Mouse (Mus musculus) liver, embryonic 13.5 days (tissue): ENCODE measurements at regions not wholly inside any gene's neighbourhood (a gene's known extent, or its start where the extent isn't known, plus 50 kb on each side); places are given as distances from the start of the nearest gene placed in this dataset.

Experiments
- ATAC-seq: fragments of 200-750 bp; cut with Nextera tagmentation; 2 replicates; pipeline ENCODE4 v1.8.0; 2017; ENCODE audit warnings: low read depth, mild to moderate bottlenecking, moderate number of reproducible peaks, moderate library complexity
- DNase-seq: peaks from one replicate; pipeline ENCODE4 v3.0.0; 2022
- H3K27ac ChIP-seq: fragments of 300-500 bp; sonication (generic); 2 replicates; pipeline ENCODE4 v1.5.1; 2015; ENCODE audit warnings: moderate library complexity, mild to moderate bottlenecking, inconsistent platforms
- H3K27me3 ChIP-seq: fragments of 300-500 bp; sonication (generic); 2 replicates; pipeline ENCODE4 v1.6.1; 2015; ENCODE audit warnings: mild to moderate bottlenecking, inconsistent platforms
- H3K36me3 ChIP-seq: fragments of 300-500 bp; sonication (generic); 2 replicates; pipeline ENCODE4 v1.6.1; 2015; ENCODE audit warnings: mild to moderate bottlenecking, inconsistent platforms
- H3K4me1 ChIP-seq: fragments of 300-500 bp; sonication (generic); replicated peaks from 2 replicates; pipeline ENCODE4 v1.6.1; 2015; ENCODE audit warnings: inconsistent platforms
- H3K4me2 ChIP-seq: fragments of 300-500 bp; sonication (generic); 2 replicates; pipeline ENCODE4 v1.6.1; 2015; ENCODE audit warnings: inconsistent platforms, mild to moderate bottlenecking, moderate library complexity
- H3K4me3 ChIP-seq: fragments of 300-500 bp; sonication (generic); replicated peaks from 2 replicates; pipeline ENCODE4 v1.5.1; 2015; ENCODE audit warnings: mild to moderate bottlenecking, inconsistent platforms
- H3K9ac ChIP-seq: fragments of 300-500 bp; sonication (generic); 2 replicates; pipeline ENCODE4 v1.6.1; 2015; ENCODE audit warnings: mild to moderate bottlenecking, inconsistent platforms
- H3K9me3 ChIP-seq: fragments of 300-500 bp; sonication (generic); replicated peaks from 2 replicates; pipeline ENCODE4 v1.6.1; 2016; ENCODE audit warnings: inconsistent platforms
- WGBS: fragments of 180-500 bp; shearing (Covaris S2); methylation state at CpG from one replicate; pipeline ENCODE4 v1.1.7; 2015; ENCODE audit not compliant: insufficient replicate concordance; 5-methylcytosine and 5-hydroxymethylcytosine counted together

- 58% methylated on average over 1 of the region's 1 CpGs for WGBS
- Histone ChIP-seq H3K27ac (no peak overlapping the region), H3K4me1 (no peaks in the 10 kb centered on the region), H3K36me3 (no peaks in the 10 kb centered on the region), H3K9ac (no peak overlapping the region), H3K4me2 (no peak overlapping the region), H3K9me3 (no peaks in the 10 kb centered on the region), H3K4me3 (no peak overlapping the region), H3K27me3 (no peaks in the 10 kb centered on the region)
- ATAC-seq = no peak
- DNase-seq = no peak
These were observed 525.6 kb downstream of the Cd109 start for GRCm38 (mm10) chr9:79140970-79141369.

GRCm38 (mm10) chr9:79146004-79146403, 530.7 kb downstream of the Cd109 start:
- Histone ChIP-seq H3K9me3 (no peaks in the 10 kb centered on the region), H3K4me2 (no peak overlapping the region), H3K27me3 (no peaks in the 10 kb centered on the region), H3K36me3 (no peaks in the 10 kb centered on the region), H3K4me3 (no peak overlapping the region), H3K27ac (no peak overlapping the region), H3K4me1 (no peaks in the 10 kb centered on the region), H3K9ac (no peak overlapping the region)
- DNase-seq = no peak
- ATAC-seq = no peak
- 60% methylated on average over 3 of the region's 3 CpGs for WGBS

GRCm38 (mm10) chr9:79165596-79165995, 550.2 kb downstream of the Cd109 start:
- H3K4me2 ChIP-seq = no peak overlapping the region
- no peak overlapping the region for H3K27ac ChIP-seq
- H3K4me1 ChIP-seq = no peaks in the 10 kb centered on the region
- no peak overlapping the region for H3K4me3 ChIP-seq
- WGBS = 31% methylated on average over 2 of the region's 2 CpGs
- no peaks in the 10 kb centered on the region for H3K27me3 ChIP-seq
- ATAC-seq (no peak), DNase-seq (no peak)
- no peaks in the 10 kb centered on the region for H3K9me3 ChIP-seq
- no peak overlapping the region for H3K9ac ChIP-seq
- H3K36me3 ChIP-seq = no peaks in the 10 kb centered on the region

GRCm38 (mm10) chr9:79173036-79173435, 545.6 kb downstream of the Col12a1 start:
- Histone ChIP-seq H3K27ac (no peak overlapping the region), H3K9ac (no peak overlapping the region), H3K27me3 (no peaks in the 10 kb centered on the region), H3K36me3 (no peaks in the 10 kb centered on the region), H3K4me1 (no peaks in the 10 kb centered on the region), H3K9me3 (no peaks in the 10 kb centered on the region), H3K4me3 (no peak overlapping the region), H3K4me2 (no peak overlapping the region)
- ATAC-seq = no peak
- no peak for DNase-seq

- no peaks in the 10 kb centered on the region for H3K36me3 ChIP-seq
- H3K9me3 ChIP-seq = no peaks in the 10 kb centered on the region
- no peaks in the 10 kb centered on the region for H3K27me3 ChIP-seq
- ATAC-seq = no peak
- no peak for DNase-seq
- H3K9ac ChIP-seq = no peak overlapping the region
- H3K27ac ChIP-seq = no peak overlapping the region
- WGBS = 57% methylated on average over 2 of the region's 2 CpGs
- H3K4me3 ChIP-seq = no peak overlapping the region
- H3K4me1 ChIP-seq = no peaks in the 10 kb centered on the region
- no peak overlapping the region for H3K4me2 ChIP-seq
These were observed 538.7 kb downstream of the Col12a1 start for GRCm38 (mm10) chr9:79179954-79180353.

GRCm38 (mm10) chr9:79195420-79195819, 523.2 kb downstream of the Col12a1 start:
- H3K4me3 ChIP-seq = no peak overlapping the region
- no peaks in the 10 kb centered on the region for H3K9me3 ChIP-seq
- H3K27ac ChIP-seq = no peak overlapping the region
- no peaks in the 10 kb centered on the region for H3K36me3 ChIP-seq
- H3K4me2 ChIP-seq = no peak overlapping the region
- ATAC-seq (no peak), DNase-seq (no peak)
- H3K9ac ChIP-seq = no peak overlapping the region
- no peaks in the 10 kb centered on the region for H3K4me1 ChIP-seq
- H3K27me3 ChIP-seq = no peaks in the 10 kb centered on the region
- 63% methylated on average over 2 of the region's 2 CpGs for WGBS

GRCm38 (mm10) chr9:79201755-79202154, 516.9 kb downstream of the Col12a1 start:
- WGBS = 41% methylated on average over 3 of the region's 3 CpGs
- H3K36me3 ChIP-seq = no peaks in the 10 kb centered on the region
- H3K27me3 ChIP-seq = no peaks in the 10 kb centered on the region
- no peaks in the 10 kb centered on the region for H3K9me3 ChIP-seq
- no peaks in the 10 kb centered on the region for H3K4me1 ChIP-seq
- H3K4me3 ChIP-seq = no peak overlapping the region
- no peak overlapping the region for H3K9ac ChIP-seq
- no peak overlapping the region for H3K4me2 ChIP-seq
- no peak for DNase-seq
- no peak overlapping the region for H3K27ac ChIP-seq
- ATAC-seq = no peak

GRCm38 (mm10) chr9:79213364-79213763, 505.3 kb downstream of the Col12a1 start:
- WGBS = 58% methylated on average over 6 of the region's 6 CpGs
- DNase-seq (no peak), ATAC-seq (peak; percentile 76)
- Histone ChIP-seq H3K27ac (no peak overlapping the region), H3K27me3 (no peaks in the 10 kb centered on the region), H3K4me2 (no peak overlapping the region), H3K4me1 (no peaks in the 10 kb centered on the region), H3K36me3 (no peaks in the 10 kb centered on the region), H3K9me3 (no peaks in the 10 kb centered on the region), H3K9ac (no peak overlapping the region), H3K4me3 (no peak overlapping the region)

GRCm38 (mm10) chr9:79215986-79216385, 502.6 kb downstream of the Col12a1 start:
- Histone ChIP-seq H3K9me3 (no peaks in the 10 kb centered on the region), H3K27ac (no peak overlapping the region)
- ATAC-seq = no peak

GRCm38 (mm10) chr9:79216432-79216831, 502.2 kb downstream of the Col12a1 start:
- DNase-seq = no peak
- WGBS = 51% methylated on average over 2 of the region's 2 CpGs

More at GRCm38 (mm10) chr9:79215986-79216385, 502.6 kb downstream of the Col12a1 start:
- no peaks in the 10 kb centered on the region for H3K4me1 ChIP-seq
- H3K36me3 ChIP-seq = no peaks in the 10 kb centered on the region
- no peak for DNase-seq
- WGBS = 27% methylated on average over 3 of the region's 3 CpGs
- H3K4me2 ChIP-seq = no peak overlapping the region
- H3K4me3 ChIP-seq = no peak overlapping the region
- no peaks in the 10 kb centered on the region for H3K27me3 ChIP-seq
- H3K9ac ChIP-seq = no peak overlapping the region

GRCm38 (mm10) chr9:79233081-79233480, 485.6 kb downstream of the Col12a1 start:
- ATAC-seq (no peak), DNase-seq (no peak)
- Histone ChIP-seq H3K27me3 (no peaks in the 10 kb centered on the region), H3K27ac (no peak overlapping the region), H3K4me2 (no peak overlapping the region), H3K9ac (no peak overlapping the region), H3K9me3 (no peaks in the 10 kb centered on the region), H3K4me3 (no peak overlapping the region), H3K4me1 (no peaks in the 10 kb centered on the region), H3K36me3 (no peaks in the 10 kb centered on the region)
- 38% methylated on average over 3 of the region's 3 CpGs for WGBS

More at GRCm38 (mm10) chr9:79216432-79216831, 502.2 kb downstream of the Col12a1 start:
- Histone ChIP-seq H3K4me2 (no peak overlapping the region), H3K36me3 (no peaks in the 10 kb centered on the region), H3K4me1 (no peaks in the 10 kb centered on the region), H3K27me3 (no peaks in the 10 kb centered on the region), H3K9ac (no peak overlapping the region), H3K27ac (no peak overlapping the region), H3K9me3 (no peaks in the 10 kb centered on the region), H3K4me3 (no peak overlapping the region)
- ATAC-seq = no peak

GRCm38 (mm10) chr9:79233751-79234150, 484.9 kb downstream of the Col12a1 start:
- H3K9me3 ChIP-seq = no peaks in the 10 kb centered on the region
- H3K9ac ChIP-seq = no peak overlapping the region
- H3K27me3 ChIP-seq = no peaks in the 10 kb centered on the region
- no peak for DNase-seq
- WGBS = 41% methylated on average over 1 of the region's 1 CpGs
- H3K4me3 ChIP-seq = no peak overlapping the region
- no peaks in the 10 kb centered on the region for H3K36me3 ChIP-seq
- no peak overlapping the region for H3K4me2 ChIP-seq
- H3K4me1 ChIP-seq = no peaks in the 10 kb centered on the region
- ATAC-seq = no peak
- H3K27ac ChIP-seq = no peak overlapping the region
